Mouse (Mus musculus) liver, postnatal 0 days (tissue): ENCODE data around the gene Tgfbi. TPM values are rescaled to one million over a fixed set of nuclear protein-coding genes. Genes with fewer than 3 reads are reported as not detected.

Experiments used
- ATAC-seq: fragments of 200-750 bp; cut with Nextera tagmentation; 2 replicates; pipeline ENCODE4 v1.8.0; 2017; ENCODE audit warnings: mild to moderate bottlenecking, moderate library complexity
- DNase-seq: peaks from one replicate; pipeline ENCODE4 v3.0.0-alpha.2; 2016
- H3K27ac ChIP-seq: fragments of 300-500 bp; sonication (generic); 2 replicates; pipeline ENCODE4 v1.5.1; 2014; ENCODE audit warnings: antibody characterized with exemption, moderate library complexity, mild to moderate bottlenecking, low read depth
- H3K27me3 ChIP-seq: fragments of 300-500 bp; sonication (generic); 2 replicates; pipeline ENCODE4 v1.6.1; 2014; ENCODE audit warnings: low read length, control low read depth, mixed read lengths; ENCODE audit not compliant: insufficient read depth
- H3K36me3 ChIP-seq: fragments of 300-500 bp; sonication (generic); replicated peaks from 2 replicates; pipeline ENCODE4 v1.6.1; 2014; ENCODE audit warnings: mild to moderate bottlenecking, control low read depth, low read length, moderate library complexity, mixed read lengths; ENCODE audit not compliant: insufficient read depth
- H3K4me1 ChIP-seq: fragments of 300-500 bp; sonication (generic); 2 replicates; pipeline ENCODE4 v1.6.1; 2014; ENCODE audit warnings: antibody characterized with exemption, mild to moderate bottlenecking, control low read depth; ENCODE audit not compliant: insufficient read depth
- H3K4me2 ChIP-seq: fragments of 300-500 bp; sonication (generic); 2 replicates; pipeline ENCODE4 v1.6.1; 2014; ENCODE audit warnings: low read depth, mild to moderate bottlenecking, low read length, moderate library complexity, mixed read lengths
- H3K4me3 ChIP-seq: fragments of 300-500 bp; sonication (generic); 2 replicates; pipeline ENCODE4 v1.5.1; 2014; ENCODE audit warnings: low read depth, low read length
- H3K9ac ChIP-seq: fragments of 300-500 bp; sonication (generic); replicated peaks from 2 replicates; pipeline ENCODE4 v1.6.1; 2014; ENCODE audit warnings: mild to moderate bottlenecking, moderate library complexity
- H3K9me3 ChIP-seq: fragments of 300-500 bp; sonication (generic); 2 replicates; pipeline ENCODE4 v1.6.1; 2016; ENCODE audit warnings: mild to moderate bottlenecking, control low read depth, low read length, mixed read lengths
- CTCF ChIP-seq: sonication (generic); IDR thresholded peaks from 2 replicates; pipeline ENCODE4 v1.5.1; 2016; ENCODE audit warnings: antibody characterized with exemption, low read depth
- EP300 ChIP-seq: IDR thresholded peaks from 2 replicates; pipeline ENCODE4 v1.6.1; 2016; ENCODE audit warnings: antibody characterized with exemption, low read depth, mild to moderate bottlenecking
- WGBS: fragments of 180-500 bp; shearing (Covaris S2); extraction: QIAGEN DNeasy Blood & Tissue Kit; methylation state at CpG from one replicate; pipeline ENCODE4 v1.1.7; 2014; ENCODE audit not compliant: insufficient replicate concordance; 5-methylcytosine and 5-hydroxymethylcytosine counted together
- polyA plus RNA-seq: library from polyadenylated mRNA; unstranded; fragments of >200 nt; fragmentation: Nextera tagmentation; extraction: Ambion mirVana; gene quantifications from 2 replicates; pipeline ENCODE4 v1.2.1, GENCODE M21; 2015

The Tgfbi gene
- polyA plus RNA-seq, 1 experiment from 2014 or later: 26.8 TPM

DNA sequence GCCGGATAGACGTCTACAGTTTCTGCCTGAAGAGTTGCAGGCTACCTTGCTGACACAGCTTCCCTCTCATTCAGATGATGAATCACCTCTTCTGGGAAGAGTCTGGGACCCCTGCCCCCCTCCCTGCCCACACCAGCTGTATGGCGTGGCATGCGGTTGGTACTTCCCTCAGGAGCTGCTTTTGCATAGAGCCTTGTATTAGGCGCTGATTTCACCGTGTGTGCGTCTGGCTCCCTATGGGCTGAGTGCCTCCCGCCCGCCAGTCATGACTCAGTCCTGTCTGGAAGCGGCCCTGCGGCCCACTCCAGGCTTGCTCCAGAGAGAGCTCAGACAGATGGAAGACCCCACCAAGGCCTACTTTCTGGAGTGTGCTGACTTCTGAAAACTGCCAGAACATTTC is 8.1 kb upstream of the Tgfbi start:
- Histone ChIP-seq H3K27ac (no peak overlapping the region), H3K9ac (no peak overlapping the region), H3K4me3 (no peak overlapping the region), H3K4me2 (no peak overlapping the region), H3K27me3 (no peaks in the 10 kb centered on the region), H3K36me3 (no peaks in the 10 kb centered on the region), H3K4me1 (0 out of 2 replicates have a peak, but pooled peaks cover 2% of the 10 kb centered on the region), H3K9me3 (no peaks in the 10 kb centered on the region)
- no peak for ATAC-seq
- no peak for TF ChIP-seq CTCF
- no peak for TF ChIP-seq EP300
- WGBS: 46% methylated on average over 11 of the region's 11 CpGs
- no peak for DNase-seq

DNA sequence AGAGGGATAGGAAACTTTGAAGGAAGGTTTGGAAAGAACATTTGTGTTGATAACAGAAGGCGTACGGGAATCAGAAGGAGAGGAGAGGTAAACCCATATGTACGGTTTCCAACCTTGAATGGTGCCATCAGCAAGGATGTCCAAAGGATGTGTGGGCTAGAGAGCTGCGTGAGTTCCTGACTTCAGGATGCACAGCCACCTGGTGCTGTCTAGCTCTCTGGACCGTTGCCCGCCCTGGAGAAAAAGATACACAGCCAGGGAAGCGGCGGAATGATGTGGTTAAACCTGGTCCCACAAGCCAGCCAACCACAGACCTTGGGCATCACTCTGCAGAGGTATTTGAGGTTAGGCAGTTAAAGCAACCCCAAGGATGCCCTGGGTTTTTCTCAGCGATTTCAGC is 3.8 kb upstream of the Tgfbi start:
- DNase-seq: no peak
- Histone ChIP-seq H3K9ac (no peak overlapping the region), H3K4me2 (no peak overlapping the region), H3K9me3 (no peaks in the 10 kb centered on the region), H3K27me3 (0 out of 2 replicates have a peak, but pooled peaks cover 11% of the 10 kb centered on the region), H3K4me1 (peaks cover 11% of the 10 kb centered on the region; the same call in 1 of the 2 replicates), H3K36me3 (no peaks in the 10 kb centered on the region), H3K27ac (no peak overlapping the region), H3K4me3 (no peak overlapping the region)
- 74% methylated on average over 9 of the region's 9 CpGs for WGBS
- no peak for ATAC-seq
- no peak for TF ChIP-seq CTCF
- no peak for TF ChIP-seq EP300

DNA sequence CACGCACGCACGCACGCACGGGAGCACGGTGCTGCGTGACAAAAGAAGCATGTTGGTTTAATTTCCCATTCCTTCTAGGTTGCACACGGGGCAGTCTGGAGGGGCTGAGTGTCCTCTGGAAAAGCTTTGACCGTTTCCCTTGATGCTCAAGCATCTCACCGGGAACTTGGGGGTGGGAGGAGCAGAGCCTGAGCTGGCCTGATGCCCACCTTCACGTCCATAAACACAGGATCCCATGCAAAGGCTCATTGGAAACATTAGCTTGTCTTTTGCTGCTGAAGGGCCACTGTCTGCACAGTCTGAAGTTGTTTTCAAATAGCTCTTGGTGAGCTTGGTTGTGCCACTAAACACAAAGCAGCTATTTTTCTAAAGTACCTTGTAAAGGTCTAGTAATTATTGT is 2.6 kb upstream of the Tgfbi start:
- TF ChIP-seq CTCF (no peak), EP300 (no peak)
- DNase-seq: no peak
- Histone ChIP-seq H3K4me2 (no peak overlapping the region), H3K9ac (no peak overlapping the region), H3K4me1 (peaks cover 17% of the 10 kb centered on the region), H3K27ac (no peak overlapping the region), H3K9me3 (no peaks in the 10 kb centered on the region), H3K36me3 (no peaks in the 10 kb centered on the region), H3K27me3 (0 out of 2 replicates have a peak, but pooled peaks cover 11% of the 10 kb centered on the region), H3K4me3 (no peak overlapping the region)
- no peak for ATAC-seq
- 71% methylated on average over 11 of the region's 11 CpGs for WGBS

DNA sequence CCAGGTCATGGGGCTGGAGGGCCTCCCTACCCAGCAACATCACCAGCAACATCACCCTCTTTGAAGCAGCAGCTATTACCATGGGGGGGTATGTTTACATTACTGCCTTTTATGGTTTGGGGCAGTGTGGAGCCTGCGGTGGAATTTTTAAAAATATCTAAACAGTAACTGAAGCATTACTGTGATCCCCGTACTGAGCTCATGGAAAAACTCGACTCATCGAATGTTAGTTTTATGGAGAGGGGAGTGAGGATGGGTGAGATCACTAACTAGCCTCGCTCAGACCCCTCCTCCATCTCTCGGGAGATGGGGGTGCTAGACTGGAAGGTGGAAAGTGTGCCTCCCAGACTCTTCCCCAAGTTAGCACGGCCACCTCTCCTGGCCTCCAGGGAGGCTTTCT is 2.1 kb upstream of the Tgfbi start:
- Histone ChIP-seq H3K27me3 (0 out of 2 replicates have a peak, but pooled peaks cover 11% of the 10 kb centered on the region), H3K27ac (no peak overlapping the region), H3K9me3 (no peaks in the 10 kb centered on the region), H3K4me2 (no peak overlapping the region), H3K4me3 (no peak overlapping the region), H3K36me3 (no peaks in the 10 kb centered on the region), H3K9ac (no peak overlapping the region), H3K4me1 (peaks cover 18% of the 10 kb centered on the region)
- 48% methylated on average over 7 of the region's 7 CpGs for WGBS
- ATAC-seq: no peak
- no peak for TF ChIP-seq CTCF
- TF ChIP-seq EP300: no peak
- no peak for DNase-seq

DNA sequence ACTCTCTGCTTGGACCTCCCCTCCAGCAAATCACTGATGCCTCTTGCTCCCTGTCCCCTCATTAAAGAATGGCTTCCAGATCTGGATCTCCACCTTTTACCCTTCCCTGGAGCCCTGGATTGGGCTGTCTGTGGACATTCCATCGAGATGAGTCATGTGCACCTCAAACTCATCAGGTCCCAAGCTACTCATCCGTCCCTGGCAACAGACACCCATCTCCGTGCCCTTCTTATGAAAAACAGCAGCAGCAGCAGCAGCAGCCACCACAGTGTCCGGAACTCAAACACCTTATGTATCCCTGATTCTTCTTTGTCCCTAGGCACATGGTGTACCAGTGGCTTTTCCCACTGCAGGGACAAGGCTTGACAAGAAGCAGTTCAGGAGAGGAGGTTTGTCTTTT is 1.5 kb upstream of the Tgfbi start:
- Histone ChIP-seq H3K9ac (no peak overlapping the region), H3K4me2 (no peak overlapping the region), H3K4me3 (no peak overlapping the region), H3K4me1 (peaks cover 18% of the 10 kb centered on the region), H3K27ac (no peak overlapping the region), H3K36me3 (no peaks in the 10 kb centered on the region), H3K27me3 (0 out of 2 replicates have a peak, but pooled peaks cover 11% of the 10 kb centered on the region), H3K9me3 (no peaks in the 10 kb centered on the region)
- DNase-seq (no peak), ATAC-seq (no peak)
- no peak for TF ChIP-seq CTCF
- TF ChIP-seq EP300: no peak
- WGBS: 72% methylated on average over 4 of the region's 4 CpGs

DNA sequence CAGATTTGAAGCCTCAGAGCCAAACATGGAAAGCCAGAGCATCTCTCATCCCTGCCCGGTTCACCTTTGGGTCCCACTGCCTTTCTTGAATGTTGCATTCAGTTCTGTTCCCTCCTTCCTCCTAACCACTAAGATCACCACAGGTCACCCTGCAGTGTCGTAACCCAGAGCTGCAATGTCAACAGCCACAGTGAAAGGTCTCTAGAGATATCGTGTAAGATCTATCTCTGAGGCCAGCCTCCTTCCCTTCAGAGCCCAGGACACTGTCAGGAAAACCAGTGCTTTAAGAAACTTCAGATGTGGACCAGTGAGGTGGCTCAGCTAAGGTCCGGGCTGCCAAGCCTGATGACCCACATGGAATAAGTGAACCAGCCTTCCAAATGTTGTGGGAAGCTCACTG is 1.8 kb downstream of the Tgfbi start:
- Histone ChIP-seq H3K4me1 (peaks cover 30% of the 10 kb centered on the region), H3K4me2 (peak overlapping the region; percentile 87), H3K27me3 (0 out of 2 replicates have a peak, but pooled peaks cover 11% of the 10 kb centered on the region), H3K36me3 (no peaks in the 10 kb centered on the region), H3K27ac (peak overlapping the region; percentile 75), H3K4me3 (0 out of 2 replicates have a peak overlapping the region, but pooled peaks have one; percentile 55), H3K9ac (0 out of 2 replicates have a peak overlapping the region, but pooled peaks have one; percentile 8), H3K9me3 (no peaks in the 10 kb centered on the region)
- ATAC-seq (peak; percentile 31; the same call in 1 of the 2 replicates), DNase-seq (peak; percentile 50)
- TF ChIP-seq CTCF (no peak), EP300 (no peak)
- 18% methylated on average over 4 of the region's 4 CpGs for WGBS
